Mouse (Mus musculus): ENCODE measurements around the gene Arhgap18. TPM values are rescaled to one million over a fixed set of nuclear protein-coding genes. Genes with fewer than 3 reads are reported as not detected.

The Arhgap18 gene
- polyA plus RNA-seq, 1 experiment, result 6.2 TPM

DNA sequence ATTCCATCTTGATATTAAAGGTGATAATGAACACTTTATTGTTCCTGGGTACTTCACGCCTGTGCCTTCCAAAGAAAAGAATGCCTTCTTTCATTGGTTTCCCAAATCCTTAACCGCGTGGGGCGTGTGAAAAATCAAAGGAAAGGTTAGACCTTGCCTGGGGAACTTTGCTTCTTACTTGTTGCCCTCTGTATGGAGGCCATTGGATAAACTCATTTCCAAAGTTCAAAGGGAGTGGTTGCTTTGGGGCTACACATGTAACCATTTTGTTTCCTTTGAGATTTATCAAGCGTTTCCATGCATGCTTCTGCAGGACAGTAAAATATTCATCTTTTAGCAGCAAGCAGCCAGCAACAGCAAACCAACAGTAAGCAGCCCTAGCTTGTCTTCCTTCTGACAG, 20.3 kb downstream of the Arhgap18 start:
- no peaks in the 10 kb centered on the region for H3K4me1 ChIP-seq (ENCODE audit: control insufficient read depth, insufficient read depth, low read length)
- no peak for TF ChIP-seq CTCF (IDR thresholded peaks at IDR 0.05; ENCODE audit: extremely low read depth, insufficient read depth, low read length)
- no peak for TF ChIP-seq POLR2A (IDR thresholded peaks at IDR 0.05; ENCODE audit: extremely low read depth, insufficient read depth, low read length)
- no peak overlapping the region for H3K27ac ChIP-seq (ENCODE audit: insufficient read depth, low read length)
- no peak overlapping the region; the same call in 1 of the 2 replicates for H3K4me3 ChIP-seq (ENCODE audit: insufficient read depth, low read length)

GRCm38 (mm10) chr10:26774266-26774665, 21.0 kb downstream of the Arhgap18 start:
- H3K4me3 ChIP-seq (ENCODE audit: insufficient read depth, low read length), result no peak overlapping the region
- TF ChIP-seq POLR2A (IDR thresholded peaks at IDR 0.05; ENCODE audit: extremely low read depth, insufficient read depth, low read length) (no peak), CTCF (IDR thresholded peaks at IDR 0.05; ENCODE audit: extremely low read depth, insufficient read depth, low read length) (no peak)
- H3K4me1 ChIP-seq (ENCODE audit: control insufficient read depth, insufficient read depth, low read length), result no peaks in the 10 kb centered on the region

GRCm38 (mm10) chr10:26776443-26776842, 23.2 kb downstream of the Arhgap18 start:
- Histone ChIP-seq H3K4me1 (ENCODE audit: control insufficient read depth, insufficient read depth, low read length) (no peaks in the 10 kb centered on the region), H3K27ac (ENCODE audit: insufficient read depth, low read length) (no peak overlapping the region), H3K4me3 (ENCODE audit: insufficient read depth, low read length) (no peak overlapping the region)
- no peak for TF ChIP-seq CTCF (IDR thresholded peaks at IDR 0.05; ENCODE audit: extremely low read depth, insufficient read depth, low read length)
- no peak for TF ChIP-seq POLR2A (IDR thresholded peaks at IDR 0.05; ENCODE audit: extremely low read depth, insufficient read depth, low read length)

More at GRCm38 (mm10) chr10:26774266-26774665, 21.0 kb downstream of the Arhgap18 start:
- H3K27ac ChIP-seq (ENCODE audit: insufficient read depth, low read length), result no peak overlapping the region

DNA sequence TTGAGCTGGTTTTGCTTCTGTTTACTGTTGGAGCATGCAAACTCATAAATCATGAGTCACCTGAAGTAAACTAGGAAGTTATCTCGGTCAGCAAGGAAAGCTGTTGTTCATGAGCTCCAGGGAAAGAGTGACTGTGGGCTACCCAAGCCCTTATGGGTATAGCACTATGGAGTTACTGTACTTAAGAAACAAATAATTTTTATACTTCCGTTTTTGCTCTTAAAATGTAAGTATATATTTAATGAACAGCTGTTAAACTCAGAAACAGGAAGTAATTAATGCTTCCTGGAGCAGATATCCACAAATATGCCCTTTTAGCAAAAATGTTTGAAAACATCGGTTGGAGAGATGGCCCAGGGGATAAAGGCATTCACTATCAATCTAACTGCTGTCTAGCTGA, 27.4 kb downstream of the Arhgap18 start:
- Histone ChIP-seq H3K4me1 (ENCODE audit: control insufficient read depth, insufficient read depth, low read length) (no peaks in the 10 kb centered on the region), H3K4me3 (ENCODE audit: insufficient read depth, low read length) (no peak overlapping the region), H3K27ac (ENCODE audit: insufficient read depth, low read length) (no peak overlapping the region)
- TF ChIP-seq CTCF (IDR thresholded peaks at IDR 0.05; ENCODE audit: extremely low read depth, insufficient read depth, low read length), result no peak
- no peak for TF ChIP-seq POLR2A (IDR thresholded peaks at IDR 0.05; ENCODE audit: extremely low read depth, insufficient read depth, low read length)

- Histone ChIP-seq H3K4me3 (ENCODE audit: insufficient read depth, low read length) (no peak overlapping the region), H3K4me1 (ENCODE audit: control insufficient read depth, insufficient read depth, low read length) (no peaks in the 10 kb centered on the region), H3K27ac (ENCODE audit: insufficient read depth, low read length) (no peak overlapping the region)
- TF ChIP-seq POLR2A (IDR thresholded peaks at IDR 0.05; ENCODE audit: extremely low read depth, insufficient read depth, low read length) (no peak), CTCF (IDR thresholded peaks at IDR 0.05; ENCODE audit: extremely low read depth, insufficient read depth, low read length) (no peak)
Measured at GRCm38 (mm10) chr10:26789680-26790079, 36.5 kb downstream of the Arhgap18 start.

- Histone ChIP-seq H3K27ac (ENCODE audit: insufficient read depth, low read length) (no peak overlapping the region), H3K4me1 (ENCODE audit: control insufficient read depth, insufficient read depth, low read length) (no peaks in the 10 kb centered on the region), H3K4me3 (ENCODE audit: insufficient read depth, low read length) (no peak overlapping the region)
- TF ChIP-seq CTCF (IDR thresholded peaks at IDR 0.05; ENCODE audit: extremely low read depth, insufficient read depth, low read length) (no peak), POLR2A (IDR thresholded peaks at IDR 0.05; ENCODE audit: extremely low read depth, insufficient read depth, low read length) (no peak)
Measured at GRCm38 (mm10) chr10:26791810-26792209, 38.6 kb downstream of the Arhgap18 start.

- Histone ChIP-seq H3K27ac (ENCODE audit: insufficient read depth, low read length) (no peak overlapping the region), H3K4me1 (ENCODE audit: control insufficient read depth, insufficient read depth, low read length) (no peaks in the 10 kb centered on the region), H3K4me3 (ENCODE audit: insufficient read depth, low read length) (no peak overlapping the region)
- no peak for TF ChIP-seq POLR2A (IDR thresholded peaks at IDR 0.05; ENCODE audit: extremely low read depth, insufficient read depth, low read length)
- TF ChIP-seq CTCF (IDR thresholded peaks at IDR 0.05; ENCODE audit: extremely low read depth, insufficient read depth, low read length), result no peak
Measured at GRCm38 (mm10) chr10:26793013-26793412, 39.8 kb downstream of the Arhgap18 start.

DNA sequence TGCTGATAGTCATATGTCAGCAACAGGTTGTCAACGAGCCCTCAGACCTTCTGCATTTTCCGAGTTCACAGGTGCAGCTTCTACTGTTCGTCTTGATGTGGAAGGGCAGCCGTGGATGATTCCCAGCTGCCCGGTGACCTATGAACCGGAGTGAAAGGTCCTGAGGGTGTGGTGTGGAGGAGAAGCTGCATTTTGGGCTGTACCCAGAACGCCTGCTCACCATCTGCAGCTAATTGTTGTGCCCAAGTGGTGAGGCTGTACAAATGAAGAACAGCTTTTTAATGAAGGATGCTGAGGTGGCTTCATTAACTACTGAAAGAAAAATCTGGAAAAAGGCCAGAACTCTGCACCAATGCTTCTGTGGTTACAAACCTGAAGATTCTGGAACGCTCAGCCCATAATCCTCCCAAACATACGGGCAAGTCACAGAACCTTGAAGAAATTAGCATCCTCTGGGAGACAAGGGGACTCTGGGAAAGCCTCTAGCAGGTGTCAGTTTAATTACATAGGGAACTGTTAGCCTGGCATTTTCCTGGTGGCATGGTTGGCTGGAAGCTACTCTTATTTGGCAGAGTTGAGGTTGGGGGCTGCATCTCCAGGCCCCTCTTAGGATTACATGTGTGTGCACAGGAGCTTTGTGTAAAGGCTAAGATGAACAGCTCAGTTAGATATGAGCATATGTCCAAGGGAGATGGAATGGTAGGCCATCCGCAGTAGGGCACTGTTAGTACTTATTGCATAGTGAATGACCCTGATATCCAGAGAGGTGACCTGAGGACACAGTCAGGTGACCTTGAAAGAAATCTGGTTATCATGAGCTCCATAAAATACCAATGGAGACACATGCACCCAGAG, 43.4 kb downstream of the Arhgap18 start:
- no peaks in the 10 kb centered on the region for H3K4me1 ChIP-seq (ENCODE audit: control insufficient read depth, insufficient read depth, low read length)
- H3K4me3 ChIP-seq (ENCODE audit: insufficient read depth, low read length), result no peak overlapping the region
- H3K27ac ChIP-seq (ENCODE audit: insufficient read depth, low read length), result no peak overlapping the region
- TF ChIP-seq POLR2A (IDR thresholded peaks at IDR 0.05; ENCODE audit: extremely low read depth, insufficient read depth, low read length), result no peak
- TF ChIP-seq CTCF (IDR thresholded peaks at IDR 0.05; ENCODE audit: extremely low read depth, insufficient read depth, low read length), result no peak

DNA sequence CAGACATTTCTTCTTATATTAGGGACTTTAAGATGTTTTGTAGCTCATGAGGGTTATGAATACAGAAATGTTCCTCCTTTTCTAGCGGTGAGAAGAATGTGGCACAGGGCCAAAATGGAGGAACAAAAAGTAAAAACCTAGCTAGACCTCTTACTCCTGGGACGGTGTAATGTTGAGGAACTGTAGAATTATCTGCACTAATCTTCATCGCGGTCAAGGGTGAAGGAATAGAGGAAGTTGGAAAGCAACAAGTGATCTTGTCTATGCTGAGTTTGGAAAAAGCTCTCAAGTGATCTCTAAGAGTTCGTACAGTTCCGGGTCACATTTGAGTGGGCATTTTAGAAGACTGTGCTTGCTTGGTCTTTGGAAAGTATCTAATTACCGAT, 44.1 kb downstream of the Arhgap18 start:
- Histone ChIP-seq H3K27ac (ENCODE audit: insufficient read depth, low read length) (no peak overlapping the region), H3K4me3 (ENCODE audit: insufficient read depth, low read length) (no peak overlapping the region), H3K4me1 (ENCODE audit: control insufficient read depth, insufficient read depth, low read length) (no peaks in the 10 kb centered on the region)
- TF ChIP-seq CTCF (IDR thresholded peaks at IDR 0.05; ENCODE audit: extremely low read depth, insufficient read depth, low read length), result no peak
- TF ChIP-seq POLR2A (IDR thresholded peaks at IDR 0.05; ENCODE audit: extremely low read depth, insufficient read depth, low read length), result no peak

DNA sequence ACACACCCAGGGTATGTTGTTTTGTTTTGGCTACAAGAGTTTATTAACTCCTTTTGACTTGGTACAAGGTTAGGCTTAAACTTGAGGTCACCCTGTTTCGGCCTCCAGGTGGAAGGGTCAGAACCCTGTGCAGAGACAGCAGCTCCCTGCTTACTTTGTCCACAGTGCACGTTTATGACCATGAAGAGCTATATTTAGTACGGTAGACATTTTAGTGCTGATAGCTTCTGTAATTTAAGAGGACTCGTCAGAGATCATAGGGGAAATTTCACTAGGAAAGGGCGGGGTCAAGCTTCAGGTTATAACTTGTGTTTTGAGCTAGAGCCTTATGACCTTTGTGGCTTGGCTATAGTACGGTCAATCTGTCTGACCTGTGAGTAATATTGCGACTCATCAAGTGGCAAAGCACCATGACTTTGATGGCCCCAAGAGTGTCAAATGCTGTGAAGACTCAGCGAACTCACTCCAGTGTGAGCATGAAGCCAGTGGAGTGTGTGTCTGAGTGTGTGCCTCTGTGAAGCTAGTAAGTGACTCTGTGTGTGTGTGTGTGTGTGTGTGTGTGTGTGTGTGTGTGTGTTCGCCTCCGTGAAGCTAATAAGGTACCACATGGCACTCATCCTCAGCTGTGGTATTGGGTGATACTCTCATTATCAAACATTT, 45.7 kb downstream of the Arhgap18 start:
- no peak overlapping the region for H3K4me3 ChIP-seq (ENCODE audit: insufficient read depth, low read length)
- no peaks in the 10 kb centered on the region for H3K4me1 ChIP-seq (ENCODE audit: control insufficient read depth, insufficient read depth, low read length)
- no peak overlapping the region for H3K27ac ChIP-seq (ENCODE audit: insufficient read depth, low read length)
- TF ChIP-seq CTCF (IDR thresholded peaks at IDR 0.05; ENCODE audit: extremely low read depth, insufficient read depth, low read length) (no peak), POLR2A (IDR thresholded peaks at IDR 0.05; ENCODE audit: extremely low read depth, insufficient read depth, low read length) (no peak)

Measured in cortical plate, adult 2 months (tissue).